Mouse (Mus musculus) intestine, postnatal 0 days (tissue): ENCODE measurements around the gene Rps6kc1. TPM values are rescaled to one million over a fixed set of nuclear protein-coding genes. Genes with fewer than 3 reads are reported as not detected.

ENCODE experiments used
- ATAC-seq: fragments of 200-750 bp; cut with Nextera tagmentation; 2 replicates; pipeline ENCODE4 v1.8.0; 2017; ENCODE audit warnings: mild to moderate bottlenecking, moderate TSS enrichment, moderate library complexity
- H3K27ac ChIP-seq: fragments of 300-500 bp; sonication (generic); 2 replicates; pipeline ENCODE4 v1.5.1; 2014; ENCODE audit warnings: mild to moderate bottlenecking, low read depth, low read length, moderate library complexity
- H3K27me3 ChIP-seq: fragments of 300-500 bp; sonication (generic); replicated peaks from 2 replicates; pipeline ENCODE4 v1.6.1; 2014; ENCODE audit warnings: low read length, mixed read lengths; ENCODE audit not compliant: control insufficient read depth, insufficient read depth
- H3K36me3 ChIP-seq: fragments of 300-500 bp; sonication (generic); 2 replicates; pipeline ENCODE4 v1.6.1; 2014; ENCODE audit warnings: mild to moderate bottlenecking, moderate library complexity; ENCODE audit not compliant: control insufficient read depth, insufficient read depth
- H3K4me1 ChIP-seq: fragments of 300-500 bp; sonication (generic); replicated peaks from 2 replicates; pipeline ENCODE4 v1.6.1; 2014; ENCODE audit warnings: antibody characterized with exemption, low read length, mixed read lengths; ENCODE audit not compliant: control insufficient read depth, insufficient read depth
- H3K4me2 ChIP-seq: fragments of 300-500 bp; sonication (generic); replicated peaks from 2 replicates; pipeline ENCODE4 v1.6.1; 2014; ENCODE audit warnings: low read depth, mild to moderate bottlenecking, moderate library complexity
- H3K4me3 ChIP-seq: fragments of 300-500 bp; sonication (generic); 2 replicates; pipeline ENCODE4 v1.5.1; 2014; ENCODE audit warnings: low read depth, low read length
- H3K9ac ChIP-seq: fragments of 300-500 bp; sonication (generic); 2 replicates; pipeline ENCODE4 v1.6.1; 2014; ENCODE audit warnings: mild to moderate bottlenecking, low read depth, low read length
- H3K9me3 ChIP-seq: fragments of 300-500 bp; sonication (generic); 2 replicates; pipeline ENCODE4 v1.6.1; 2016; ENCODE audit warnings: mixed run types; ENCODE audit not compliant: control insufficient read depth
- CTCF ChIP-seq: sonication (generic); IDR thresholded peaks from 2 replicates; pipeline ENCODE4 v1.5.1; 2016; ENCODE audit warnings: low read depth, mild to moderate bottlenecking, control low read depth, antibody characterized with exemption, moderate library complexity
- WGBS: fragments of 180-500 bp; shearing (Covaris S2); extraction: QIAGEN DNeasy Blood & Tissue Kit; methylation state at CpG from one replicate; pipeline ENCODE4 v1.1.7; 2014; 5-methylcytosine and 5-hydroxymethylcytosine counted together
- polyA plus RNA-seq: library from polyadenylated mRNA; unstranded; fragments of >200 nt; fragmentation: Nextera tagmentation; extraction: Ambion mirVana; gene quantifications from 2 replicates; pipeline ENCODE4 v1.2.1, GENCODE M21; 2015

The Rps6kc1 gene
- polyA plus RNA-seq, 1 experiment from 2014 or later: 6.0 TPM

- Histone ChIP-seq H3K27me3 (no peaks in the 10 kb centered on the region), H3K9me3 (no peaks in the 10 kb centered on the region), H3K4me2 (peak overlapping the region; percentile 96), H3K9ac (peak overlapping the region; percentile 71), H3K36me3 (no peaks in the 10 kb centered on the region), H3K4me3 (peak overlapping the region; percentile 78), H3K27ac (no peak overlapping the region), H3K4me1 (peaks cover 8% of the 10 kb centered on the region; the same call in 1 of the 2 replicates)
- WGBS: 63% methylated on average over 6 of the region's 6 CpGs
- no peak for TF ChIP-seq CTCF
- no peak for ATAC-seq
Observed at GRCm38 (mm10) chr1:190910836-190911235, 734 bp downstream of the Rps6kc1 start.

GRCm38 (mm10) chr1:190904714-190905113 is 6.9 kb downstream of the Rps6kc1 start:
- 61% methylated on average over 16 of the region's 16 CpGs for WGBS
- no peak overlapping the region for H3K4me2 ChIP-seq
- TF ChIP-seq CTCF: no peak
- no peaks in the 10 kb centered on the region for H3K27me3 ChIP-seq
- H3K27ac ChIP-seq: no peak overlapping the region
- no peaks in the 10 kb centered on the region for H3K4me1 ChIP-seq
- no peak for ATAC-seq
- peaks cover 22% of the 10 kb centered on the region for H3K36me3 ChIP-seq
- H3K9me3 ChIP-seq: no peaks in the 10 kb centered on the region
- H3K4me3 ChIP-seq: no peak overlapping the region
- H3K9ac ChIP-seq: no peak overlapping the region

GRCm38 (mm10) chr1:190904136-190904535 is 7.4 kb downstream of the Rps6kc1 start:
- WGBS: 88% methylated on average over 3 of the region's 3 CpGs
- H3K9ac ChIP-seq: no peak overlapping the region
- no peak overlapping the region for H3K4me2 ChIP-seq
- H3K27me3 ChIP-seq: no peaks in the 10 kb centered on the region
- peaks cover 22% of the 10 kb centered on the region for H3K36me3 ChIP-seq
- no peaks in the 10 kb centered on the region for H3K4me1 ChIP-seq
- H3K27ac ChIP-seq: no peak overlapping the region
- no peak for ATAC-seq
- no peak for TF ChIP-seq CTCF
- no peaks in the 10 kb centered on the region for H3K9me3 ChIP-seq
- H3K4me3 ChIP-seq: no peak overlapping the region

DNA sequence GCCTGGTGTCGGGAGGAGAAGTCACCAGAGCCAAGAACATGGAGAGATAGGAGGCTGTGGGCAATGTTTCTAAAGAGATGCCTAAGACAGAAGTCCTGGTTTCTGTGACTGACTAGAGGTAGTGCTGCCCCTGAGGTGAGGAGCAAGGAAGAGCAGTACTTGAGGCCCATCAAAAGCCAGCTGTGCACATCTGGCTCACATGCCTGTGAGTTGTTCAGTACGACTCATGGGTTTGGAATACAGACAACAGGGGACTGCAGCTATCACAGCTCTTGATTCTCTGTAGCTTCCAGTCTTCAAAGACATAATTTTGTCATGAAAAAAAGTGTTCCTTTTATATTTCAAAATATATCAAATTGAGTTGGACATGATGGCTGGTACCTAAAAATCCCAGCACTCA is 10.5 kb downstream of the Rps6kc1 start:
- Histone ChIP-seq H3K4me3 (no peak overlapping the region), H3K9me3 (no peaks in the 10 kb centered on the region), H3K27ac (no peak overlapping the region), H3K4me1 (no peaks in the 10 kb centered on the region; the same call in 1 of the 2 replicates), H3K9ac (no peak overlapping the region), H3K27me3 (no peaks in the 10 kb centered on the region), H3K4me2 (no peak overlapping the region), H3K36me3 (peaks cover 22% of the 10 kb centered on the region)
- 67% methylated on average over 2 of the region's 2 CpGs for WGBS
- ATAC-seq: no peak
- no peak for TF ChIP-seq CTCF

DNA sequence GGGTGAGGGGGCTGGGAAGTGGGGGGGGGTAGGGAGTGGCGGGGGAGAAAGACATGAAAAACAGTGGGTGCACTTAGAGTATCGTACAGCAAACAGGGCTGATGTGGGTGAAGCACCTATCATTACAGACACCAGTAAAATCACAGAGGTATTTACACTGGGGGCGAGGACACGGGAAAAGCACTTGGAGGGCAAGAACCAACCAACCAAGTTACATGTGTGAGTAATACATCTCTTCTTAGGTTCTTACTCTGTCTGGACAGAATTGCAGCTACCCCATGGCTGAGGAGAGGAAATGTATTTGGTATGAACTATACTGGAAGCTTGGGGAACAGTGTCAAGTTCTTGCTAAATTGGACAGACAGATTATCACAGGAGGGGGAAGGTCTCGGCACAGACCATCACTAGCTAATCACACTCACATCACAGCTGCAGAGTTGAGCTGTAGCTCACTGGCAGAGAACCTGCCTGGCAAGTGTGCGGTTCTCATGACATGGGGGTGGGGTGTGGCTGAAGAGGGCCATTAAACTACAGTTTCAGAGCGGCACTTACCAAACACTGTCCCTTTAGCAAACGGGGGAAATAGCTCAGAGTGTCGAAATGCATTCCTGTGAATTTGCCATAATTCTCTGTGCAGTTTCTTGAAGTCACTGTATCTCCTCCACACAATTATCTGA is 12.5 kb downstream of the Rps6kc1 start:
- peak; percentile 63; the same call in 1 of the 2 replicates for ATAC-seq
- 28% methylated on average over 9 of the region's 9 CpGs for WGBS

GRCm38 (mm10) chr1:190898186-190898585 is 13.4 kb downstream of the Rps6kc1 start:
- H3K9ac ChIP-seq: no peak overlapping the region
- WGBS: 49% methylated on average over 3 of the region's 3 CpGs
- peak; percentile 44 for ATAC-seq
- peaks cover 17% of the 10 kb centered on the region; the same call in 1 of the 2 replicates for H3K36me3 ChIP-seq
- no peak overlapping the region for H3K27ac ChIP-seq
- no peaks in the 10 kb centered on the region for H3K27me3 ChIP-seq
- no peak overlapping the region for H3K4me2 ChIP-seq
- no peak for TF ChIP-seq CTCF
- no peak overlapping the region for H3K4me3 ChIP-seq
- H3K4me1 ChIP-seq: no peaks in the 10 kb centered on the region; the same call in 1 of the 2 replicates
- H3K9me3 ChIP-seq: no peaks in the 10 kb centered on the region

More for the DNA sequence above, 12.5 kb downstream of the Rps6kc1 start:
- no peak overlapping the region for H3K27ac ChIP-seq
- no peak for TF ChIP-seq CTCF
- no peak overlapping the region for H3K9ac ChIP-seq
- H3K36me3 ChIP-seq: peaks cover 24% of the 10 kb centered on the region
- H3K9me3 ChIP-seq: no peaks in the 10 kb centered on the region
- no peak overlapping the region for H3K4me3 ChIP-seq
- H3K4me1 ChIP-seq: no peaks in the 10 kb centered on the region; the same call in 1 of the 2 replicates
- H3K27me3 ChIP-seq: no peaks in the 10 kb centered on the region
- H3K4me2 ChIP-seq: peak overlapping the region; percentile 1
